Mouse (Mus musculus): ENCODE measurements around the gene Irf1.

Gene Irf1

GRCm38 (mm10) chr11:53805786-53806185 lies 36.0 kb downstream of the Irf1 start:
- no peak for DNase-seq (ENCODE audit: extremely low read depth, low read depth)

DNA sequence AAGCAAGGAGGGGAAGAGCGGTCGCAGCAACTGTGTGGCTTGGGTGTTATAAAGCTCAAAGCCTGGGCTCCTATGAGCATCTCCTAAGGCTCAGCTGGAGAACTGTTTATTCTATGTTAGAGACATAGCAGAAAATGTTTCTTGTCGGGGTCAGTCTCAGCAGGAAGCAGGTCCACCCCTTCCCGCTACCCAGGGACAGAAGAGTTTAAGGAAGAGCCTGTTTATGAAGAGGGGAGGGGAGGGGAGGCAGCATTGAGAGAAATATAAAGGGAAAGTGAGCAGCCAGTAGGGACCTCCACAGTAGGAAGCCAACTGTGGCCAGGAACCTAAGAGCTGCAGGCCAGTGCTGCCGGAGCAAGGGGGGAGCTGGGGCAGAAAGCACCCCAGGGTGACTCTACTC lies 39.5 kb downstream of the Irf1 start:
- no peak for DNase-seq (ENCODE audit: extremely low read depth, low read depth)

DNA sequence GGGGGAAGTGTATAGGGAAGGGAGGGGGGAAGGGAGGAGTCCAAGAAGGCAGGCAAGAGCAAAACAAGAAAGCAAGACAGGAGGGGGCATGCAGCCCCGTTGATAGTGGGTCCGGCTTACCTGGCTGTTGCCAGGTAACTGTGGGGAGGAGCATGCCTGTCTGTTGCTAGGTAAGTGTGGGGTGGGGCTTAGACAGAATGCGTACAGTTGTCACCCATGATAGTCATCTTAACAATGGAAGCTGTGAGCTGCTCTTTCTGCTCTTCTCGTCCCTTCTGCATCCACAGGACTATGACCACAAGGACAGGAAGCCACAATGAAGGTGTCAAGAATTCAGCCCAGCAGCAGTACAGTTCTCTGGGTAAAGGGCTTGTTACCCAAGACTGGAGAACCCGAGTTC lies 40.3 kb downstream of the Irf1 start:
- DNase-seq (ENCODE audit: extremely low read depth, low read depth): no peak

DNA sequence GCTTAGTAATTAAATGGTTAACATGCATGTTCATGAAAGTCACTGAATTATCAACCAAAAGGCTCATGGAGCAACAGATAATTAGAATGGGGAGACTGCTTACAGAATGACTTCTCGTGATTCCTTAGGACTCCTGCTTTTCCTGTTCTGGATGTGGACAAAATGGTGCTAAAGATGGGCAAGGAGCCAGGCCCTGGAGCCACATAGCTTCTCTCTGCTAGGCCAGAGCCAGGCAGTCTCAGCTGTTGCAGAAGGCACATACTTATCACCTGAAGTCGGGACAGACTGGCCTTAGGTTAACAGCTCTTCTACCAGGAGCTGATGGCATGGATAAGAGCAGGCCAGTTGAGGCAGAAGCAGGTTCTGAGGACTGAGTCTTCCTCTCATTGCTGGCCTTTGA lies 40.9 kb downstream of the Irf1 start:
- DNase-seq (ENCODE audit: extremely low read depth, low read depth): no peak

DNA sequence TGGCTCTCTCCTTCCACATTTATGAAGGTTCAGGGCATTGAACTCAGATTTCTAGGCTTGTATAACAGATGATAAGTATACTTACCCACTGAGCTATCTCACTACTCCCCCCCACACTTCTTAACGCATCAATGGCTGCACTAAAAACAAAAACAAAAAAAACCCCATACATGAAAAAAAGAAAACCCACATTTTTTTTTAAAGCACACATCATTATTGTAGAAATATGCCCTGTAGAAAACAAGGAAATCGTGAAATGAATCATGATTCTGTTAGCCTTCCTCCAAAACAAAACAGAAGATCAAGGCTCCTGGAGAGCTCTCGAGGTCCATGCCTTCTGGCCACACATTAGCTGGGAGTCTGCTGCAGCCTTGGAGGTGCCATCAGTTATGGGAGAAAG lies 41.5 kb downstream of the Irf1 start:
- DNase-seq (ENCODE audit: extremely low read depth, low read depth): no peak

DNA sequence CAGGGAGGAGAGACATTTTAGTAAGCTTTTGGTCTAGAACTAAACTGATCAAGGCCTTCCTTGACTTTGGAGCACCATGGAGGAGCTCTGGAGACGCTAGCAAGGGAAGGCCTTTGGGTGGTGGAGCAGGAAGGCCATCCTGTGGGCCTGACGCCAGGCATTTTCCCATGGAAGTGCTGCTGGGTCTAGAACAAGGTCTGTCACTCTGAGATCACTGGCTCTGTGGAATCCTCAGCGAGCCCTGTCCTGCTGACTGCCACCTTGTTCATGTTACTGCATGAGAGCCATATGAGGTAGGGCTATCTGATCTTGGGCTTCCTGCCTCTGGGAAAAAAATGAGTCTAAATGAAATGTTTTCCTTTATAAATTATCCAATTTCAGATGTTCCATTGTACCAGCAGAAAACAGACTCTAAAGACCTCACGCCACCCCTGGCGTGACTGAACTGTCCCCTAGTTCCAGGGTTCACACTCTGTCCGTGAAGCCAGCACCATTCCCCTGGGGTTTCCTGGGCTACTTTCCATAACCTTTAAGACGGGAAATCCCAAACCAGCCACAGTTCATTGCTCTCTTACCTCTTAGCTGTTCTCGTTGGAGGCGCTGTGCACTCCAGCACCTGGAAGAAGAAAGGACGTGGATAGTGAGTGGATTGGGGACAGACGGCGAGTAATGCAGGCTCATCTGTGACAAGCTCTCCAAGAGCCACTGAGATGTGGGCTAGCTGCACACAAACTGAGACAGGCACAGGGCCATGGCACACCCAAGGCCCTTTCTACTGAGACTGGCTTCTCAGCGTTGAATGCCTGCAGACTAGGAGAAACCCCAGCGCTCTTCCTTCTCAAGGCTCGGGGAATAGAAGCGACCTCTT lies 43.4 kb downstream of the Irf1 start:
- no peak for DNase-seq (ENCODE audit: extremely low read depth, low read depth)

DNA sequence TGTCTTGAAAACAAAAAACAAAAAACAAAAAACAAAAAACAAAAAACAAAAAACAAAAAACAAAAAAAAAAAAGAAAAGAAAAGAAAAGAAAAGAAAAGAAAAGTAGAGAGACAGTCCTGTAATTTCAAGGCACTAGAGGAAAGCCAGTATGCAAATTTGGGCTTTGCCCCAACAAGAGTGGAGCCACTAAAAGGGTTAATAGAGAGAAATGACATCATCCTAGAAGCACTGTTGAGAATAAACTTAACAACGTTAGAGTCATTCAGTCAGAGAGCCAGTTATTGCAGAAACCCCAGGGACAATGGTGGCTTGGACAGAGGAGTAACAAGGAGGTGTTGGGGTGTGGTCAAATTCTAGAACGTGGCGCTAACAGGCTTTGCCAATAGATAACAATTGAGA lies 45.0 kb downstream of the Irf1 start:
- DNase-seq (ENCODE audit: extremely low read depth, low read depth): no peak

DNA sequence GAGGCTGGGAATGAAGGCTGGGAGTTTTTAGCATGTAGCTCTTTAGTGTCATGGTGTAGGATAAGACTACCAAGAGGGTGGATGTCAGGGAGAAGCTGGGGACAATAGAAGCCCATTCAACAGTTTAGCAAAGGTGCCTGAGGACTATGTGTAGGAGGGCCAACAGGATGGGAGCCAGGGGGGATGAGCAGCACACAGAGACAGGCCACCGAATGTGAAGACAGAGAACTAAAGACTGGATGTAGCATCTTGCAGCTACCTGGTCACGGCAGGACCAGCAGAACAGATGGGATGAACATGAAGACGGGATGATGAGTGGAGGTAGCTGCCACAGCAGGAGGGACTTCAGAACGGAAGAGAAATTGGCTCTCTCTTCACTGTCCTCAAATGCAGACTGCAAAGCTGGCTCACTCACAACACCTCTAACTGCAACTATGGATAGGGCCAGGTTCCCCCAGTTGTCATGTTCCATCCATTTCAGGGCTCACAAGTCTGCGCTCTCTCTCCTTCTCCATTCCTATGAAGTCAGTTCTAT lies 47.1 kb downstream of the Irf1 start:
- DNase-seq (ENCODE audit: extremely low read depth, low read depth): no peak

- DNase-seq (ENCODE audit: extremely low read depth, low read depth): no peak
These were observed 49.0 kb downstream of the Irf1 start for GRCm38 (mm10) chr11:53818794-53819193.

DNA sequence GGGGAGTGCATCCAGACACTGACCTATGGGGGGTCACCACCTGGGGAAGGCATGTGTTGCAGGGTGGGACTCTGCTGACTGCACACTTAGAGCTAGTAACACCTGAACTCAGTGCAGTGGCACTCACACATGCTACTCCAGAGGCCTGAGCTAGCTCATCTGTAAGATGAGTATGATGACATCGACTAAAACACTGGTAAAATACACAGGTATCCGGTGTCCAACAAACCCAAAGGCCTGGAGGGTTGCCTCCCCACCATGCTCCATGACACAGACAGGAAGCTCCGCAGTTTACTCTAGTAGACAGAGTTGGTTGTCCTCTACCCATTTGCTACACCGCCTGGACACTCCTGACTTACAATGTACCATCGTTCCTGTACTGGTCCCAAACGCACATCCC lies 49.7 kb downstream of the Irf1 start:
- DNase-seq (ENCODE audit: extremely low read depth, low read depth): no peak

DNA sequence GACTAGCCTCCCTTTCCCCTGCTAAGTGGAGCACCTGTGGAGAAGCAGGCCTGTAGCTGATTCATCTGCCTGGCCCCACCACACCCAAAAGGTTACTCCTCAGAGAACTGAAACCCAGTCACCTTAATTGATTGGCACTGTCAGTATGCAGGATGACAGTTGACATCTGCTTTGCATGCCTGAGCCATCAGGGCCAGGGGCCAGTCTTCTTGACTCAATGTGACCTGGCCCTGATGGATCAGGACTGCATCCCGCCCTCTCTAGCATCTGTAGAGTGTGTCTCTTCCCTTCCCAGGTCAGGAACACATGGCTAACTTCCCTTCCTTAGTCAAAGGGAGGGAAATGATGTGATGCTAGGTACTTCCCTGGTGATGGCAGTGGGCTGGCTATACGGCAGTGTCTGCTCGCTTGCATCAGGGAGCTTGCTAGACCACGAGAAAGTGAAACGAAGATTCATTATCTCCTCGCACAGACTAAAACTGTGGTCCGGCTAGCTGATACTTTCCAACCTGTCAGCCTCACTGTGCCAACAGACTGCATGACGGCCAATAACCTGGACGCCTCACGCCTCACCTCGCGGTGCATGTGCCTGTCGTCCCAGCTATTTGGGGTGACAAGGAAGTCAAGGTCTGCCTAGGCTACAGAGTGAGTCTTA lies 50.8 kb downstream of the Irf1 start:
- DNase-seq (ENCODE audit: extremely low read depth, low read depth): no peak

DNA sequence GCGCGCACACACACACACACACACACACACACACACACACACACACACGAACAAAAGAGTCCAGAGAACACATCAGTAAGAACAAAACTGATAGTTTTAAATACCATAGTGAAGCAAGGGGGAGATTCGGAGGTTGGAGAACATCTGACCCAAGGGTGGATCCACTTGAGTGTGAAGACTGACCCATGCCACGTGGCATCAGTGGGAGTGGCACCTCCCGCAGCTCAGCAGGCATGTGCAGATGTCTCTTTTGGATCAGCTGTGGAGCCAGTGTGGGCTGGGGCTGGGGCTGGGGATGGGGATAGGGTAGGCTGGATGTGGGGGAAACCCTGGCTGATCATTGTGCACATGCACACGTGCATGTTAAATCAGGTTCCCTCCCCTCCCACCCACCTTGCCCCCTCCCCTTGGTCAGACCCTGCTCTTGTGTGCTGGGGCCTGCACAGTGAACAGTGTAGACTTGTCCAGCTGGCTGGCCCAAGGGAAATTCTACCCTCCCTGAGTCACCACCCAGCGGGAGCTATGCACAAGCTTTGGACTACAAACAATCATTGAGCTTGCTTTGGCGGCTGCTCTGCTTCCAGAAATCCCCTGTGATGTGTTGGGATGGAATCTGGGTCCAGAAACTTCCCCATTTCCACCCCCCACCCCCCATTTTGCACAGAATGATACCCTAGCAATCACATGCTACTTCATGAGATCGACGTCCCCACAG lies 51.6 kb downstream of the Irf1 start:
- no peak for DNase-seq (ENCODE audit: extremely low read depth, low read depth)

GRCm38 (mm10) chr11:53821945-53822338 lies 52.1 kb downstream of the Irf1 start:
- DNase-seq (ENCODE audit: extremely low read depth, low read depth): no peak

- DNase-seq (ENCODE audit: extremely low read depth, low read depth): peak; percentile 6
These were observed 55.6 kb downstream of the Irf1 start for GRCm38 (mm10) chr11:53825409-53825808.

Measured in MEL-GATA-1-ER (cell line).